Mouse (Mus musculus) heart, postnatal 10 days (tissue): ENCODE measurements around the gene Zbtb1. TPM values are rescaled to one million over a fixed set of nuclear protein-coding genes. Genes with fewer than 3 reads are reported as not detected.
"Not testable (repeated sequence)": the region's sequence is repeated elsewhere in the genome, so short reads cannot be mapped to it uniquely, and the experiment has no call there.

ENCODE experiments used
- DNase-seq, 2 experiments: peaks; one replicate each; pipeline ENCODE4 v3.0.0; 2021
- intact Hi-C: fragments of 180-260 bp; cut with DNase I; formaldehyde crosslinking; loops from one replicate; pipeline ENCODE4 v1.15.1; 2025
- total RNA-seq, 2 experiments: library from RNA; stranded (reverse); gene quantifications; 2 replicates each; pipeline ENCODE4 v1.2.3; 2021

Zbtb1 gene
- total RNA-seq, 2 experiments from 2014 or later = 5.8 to 6.7 TPM

DNA sequence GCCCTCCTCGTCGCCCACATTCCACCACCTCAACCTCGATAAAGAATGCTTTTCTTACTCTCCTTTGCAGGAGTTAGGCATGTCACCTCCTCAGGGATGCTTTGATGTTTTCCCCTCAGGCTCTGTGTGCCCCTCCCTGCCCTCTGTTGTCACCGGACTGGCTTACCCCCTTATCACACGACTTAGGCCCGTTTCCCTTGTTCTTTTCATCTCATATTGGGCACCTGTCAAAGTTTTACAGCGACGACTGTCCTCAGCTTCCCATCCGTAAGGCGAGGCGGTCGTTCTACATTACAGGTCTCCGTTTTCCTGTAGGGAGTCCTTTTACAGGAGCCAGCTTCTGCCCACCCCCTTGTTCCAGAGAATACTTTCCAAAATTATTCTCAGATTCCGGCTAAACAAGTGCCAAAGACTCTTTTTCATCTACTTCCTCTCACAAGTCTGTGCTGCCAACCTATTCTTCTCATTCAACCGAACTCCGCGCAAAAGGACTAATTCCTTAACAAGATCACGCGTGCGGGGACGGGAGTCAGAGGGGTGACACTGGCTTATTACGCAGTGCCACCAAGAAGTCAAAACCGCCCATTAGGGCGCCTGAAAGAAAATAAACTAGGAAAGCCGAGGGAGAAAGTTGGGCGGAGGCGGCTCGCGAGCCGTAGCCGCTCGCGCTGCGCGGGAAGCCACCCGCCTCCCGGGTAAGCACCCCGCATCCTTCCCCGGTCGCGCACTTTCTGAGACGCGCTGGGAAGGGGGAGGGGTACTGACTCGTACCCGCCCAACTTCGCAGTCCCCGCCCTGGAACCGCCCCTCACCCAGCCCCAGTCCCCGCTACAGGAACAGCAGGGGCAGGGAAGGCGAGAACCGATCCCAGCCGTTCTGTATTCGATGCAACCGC is 33.2 kb downstream of the Zbtb1 start:
- intact Hi-C loops = loop anchor here (2.0 to 5.0 kb wide), 2 partner anchors 32 to 194 kb away; partner anchors contain the start of gene Zbtb1
- no peak for DNase-seq

DNA sequence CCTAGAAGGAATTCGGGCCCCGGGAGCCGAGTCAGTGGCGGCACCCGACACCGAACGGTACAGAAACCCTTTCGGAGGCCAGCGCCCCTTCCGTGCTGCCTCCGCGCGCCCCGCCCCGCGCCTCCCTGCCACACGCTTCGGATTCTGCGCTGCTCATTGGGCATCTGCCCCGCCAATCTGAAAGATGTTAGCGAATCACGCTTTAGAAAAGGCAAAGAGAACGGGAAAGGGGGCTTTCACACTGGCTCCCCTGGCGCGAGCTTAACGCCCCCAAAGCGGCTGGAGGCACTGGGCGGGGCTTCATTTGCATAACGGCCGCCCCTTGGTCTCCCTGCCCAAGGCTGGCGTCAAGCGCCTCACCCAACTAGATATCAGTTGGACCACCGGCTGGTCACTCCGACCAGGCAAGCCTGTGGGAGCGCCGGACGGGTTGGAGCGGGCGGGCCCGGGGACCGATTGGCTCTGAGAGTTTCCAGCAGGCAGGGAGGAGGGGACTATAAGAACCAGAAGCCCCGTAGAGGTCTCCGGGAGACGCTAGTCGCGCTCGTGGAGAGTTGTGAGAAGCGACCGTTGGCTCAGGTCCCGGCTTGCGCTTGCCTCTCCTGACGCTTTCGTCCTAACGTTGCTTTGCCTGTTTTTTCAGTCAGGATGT is 33.9 kb downstream of the Zbtb1 start, which contains the start of gene Hspa2:
Gene Hspa2 (plus strand): TSS at position 291 of the 652 bp plus-strand sequence.
- intact Hi-C loops = loop anchor here (2.0 to 5.0 kb wide), 3 partner anchors 33 to 193 kb away; partner anchors contain the start of gene Zbtb1

DNA sequence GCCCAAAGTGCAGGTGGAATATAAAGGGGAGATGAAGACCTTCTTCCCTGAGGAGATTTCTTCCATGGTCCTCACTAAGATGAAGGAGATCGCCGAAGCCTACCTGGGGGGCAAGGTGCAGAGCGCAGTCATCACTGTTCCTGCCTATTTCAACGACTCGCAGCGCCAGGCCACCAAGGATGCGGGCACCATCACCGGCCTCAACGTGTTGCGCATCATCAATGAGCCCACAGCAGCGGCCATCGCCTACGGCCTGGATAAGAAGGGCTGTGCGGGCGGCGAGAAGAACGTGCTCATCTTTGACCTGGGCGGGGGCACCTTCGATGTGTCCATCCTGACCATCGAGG is 34.7 kb downstream of the Zbtb1 start:
- peak in 1 of 2 experiments; percentile 35 for DNase-seq
- intact Hi-C loops = loop anchor here (2.0 to 5.0 kb wide), 2 partner anchors 68 to 192 kb away; no protein-coding TSS in a partner anchor

More for the DNA sequence above, 33.9 kb downstream of the Zbtb1 start, which contains the start of gene Hspa2:
- DNase-seq = peak; percentile 100

DNA sequence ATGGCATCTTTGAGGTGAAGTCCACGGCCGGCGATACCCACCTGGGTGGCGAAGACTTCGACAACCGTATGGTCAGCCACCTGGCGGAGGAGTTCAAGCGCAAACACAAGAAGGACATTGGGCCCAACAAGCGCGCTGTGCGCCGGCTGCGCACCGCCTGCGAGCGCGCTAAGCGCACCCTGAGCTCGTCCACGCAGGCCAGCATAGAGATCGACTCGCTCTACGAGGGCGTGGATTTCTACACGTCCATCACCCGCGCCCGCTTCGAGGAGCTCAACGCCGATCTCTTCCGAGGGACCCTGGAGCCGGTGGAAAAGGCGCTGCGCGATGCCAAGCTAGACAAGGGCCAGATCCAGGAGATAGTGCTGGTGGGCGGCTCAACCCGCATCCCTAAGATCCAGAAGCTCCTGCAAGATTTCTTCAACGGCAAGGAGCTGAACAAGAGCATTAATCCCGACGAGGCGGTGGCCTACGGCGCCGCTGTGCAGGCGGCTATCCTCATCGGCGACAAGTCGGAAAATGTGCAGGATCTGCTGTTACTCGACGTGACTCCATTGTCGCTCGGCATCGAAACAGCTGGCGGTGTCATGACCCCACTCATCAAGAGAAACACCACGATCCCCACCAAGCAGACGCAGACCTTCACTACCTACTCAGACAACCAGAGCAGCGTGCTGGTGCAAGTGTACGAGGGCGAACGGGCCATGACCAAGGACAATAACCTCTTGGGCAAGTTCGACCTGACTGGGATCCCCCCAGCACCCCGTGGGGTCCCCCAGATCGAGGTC is 35.3 kb downstream of the Zbtb1 start:
- intact Hi-C loops = loop anchor here (2.0 kb wide), 1 partner anchor 67 kb away; no protein-coding TSS in a partner anchor
- DNase-seq = peak; percentile 35 to 45

- intact Hi-C loops = loop anchor here (2.0 kb wide), 1 partner anchor 67 kb away; no protein-coding TSS in a partner anchor
- DNase-seq = peak; percentile 23 to 28
Measured at GRCm38 (mm10) chr12:76405971-76406370, 35.9 kb downstream of the Zbtb1 start.

DNA sequence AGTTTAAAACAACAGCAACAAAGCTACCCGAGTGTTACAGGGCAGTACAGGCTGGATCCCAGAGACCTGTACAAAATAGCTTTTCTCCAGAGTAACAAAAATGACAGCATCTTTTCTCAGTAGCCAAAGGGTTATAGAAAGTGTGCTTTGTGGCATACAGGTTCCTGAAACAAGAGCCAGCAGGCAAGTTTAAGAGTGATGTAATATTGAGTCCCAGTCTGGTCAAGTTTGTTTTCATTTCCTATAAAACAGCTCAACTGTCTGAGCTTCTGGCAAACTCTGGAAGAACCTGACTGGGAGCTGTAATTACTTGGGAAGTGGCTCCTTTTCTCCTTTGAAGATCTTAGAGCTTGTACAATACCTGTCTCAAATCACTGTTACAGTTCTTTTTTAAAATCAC is 37.1 kb downstream of the Zbtb1 start:
- DNase-seq = no peak
- intact Hi-C loops = no loop called here

- intact Hi-C loops = no loop called here
- DNase-seq = no peak
Measured at GRCm38 (mm10) chr12:76409166-76409565, 39.1 kb downstream of the Zbtb1 start.

GRCm38 (mm10) chr12:76415383-76416010 is 45.4 kb downstream of the Zbtb1 start:
- intact Hi-C loops = no loop called here
- DNase-seq = peak; percentile 43 to 48

DNA sequence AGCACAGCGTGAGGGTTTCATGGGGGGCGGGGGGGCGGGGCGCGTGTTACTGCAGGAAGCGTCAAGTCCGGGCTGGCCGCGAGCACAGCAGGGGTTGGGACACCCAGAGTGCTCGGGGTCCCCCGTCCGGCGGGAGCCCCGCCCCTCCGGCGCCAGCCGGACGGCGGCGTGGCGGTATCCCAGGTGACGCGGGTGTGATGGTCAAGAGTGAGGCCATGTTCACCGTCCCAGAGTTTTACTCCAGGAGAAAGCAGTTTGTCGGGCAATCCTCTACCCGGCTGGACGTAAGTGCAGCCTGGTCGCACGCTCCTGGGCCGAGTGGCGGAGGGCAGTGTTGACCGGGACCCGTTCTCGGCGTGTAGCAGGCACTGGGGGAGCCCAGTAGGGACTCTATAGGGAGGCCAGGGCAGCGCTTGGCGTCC is 47.4 kb downstream of the Zbtb1 start, which contains the start of gene Ppp1r36:
Gene Ppp1r36 (plus strand): TSS at position 106 of the 422 bp plus-strand sequence.
- peak; percentile 33 to 35 for DNase-seq
- intact Hi-C loops = no loop called here

DNA sequence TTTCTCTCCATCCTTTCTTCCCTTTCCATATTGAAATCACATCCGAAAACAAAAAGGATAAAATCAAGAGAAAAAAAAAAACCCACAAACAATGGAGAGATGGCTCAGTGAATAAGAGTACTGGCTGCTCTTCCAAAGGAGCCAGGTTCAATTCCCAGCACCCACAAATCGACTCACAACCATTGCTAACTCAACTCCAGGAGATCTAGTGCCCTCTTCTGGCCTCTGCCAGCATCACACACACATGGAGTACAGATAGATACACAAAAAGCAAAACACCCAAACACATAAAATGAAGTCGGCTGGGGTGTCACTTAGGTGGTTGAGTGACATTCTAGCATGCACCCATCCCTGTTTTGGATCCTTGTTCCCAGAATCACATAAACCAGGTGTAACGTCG is 48.3 kb downstream of the Zbtb1 start:
- intact Hi-C loops = no loop called here
- no peak for DNase-seq

DNA sequence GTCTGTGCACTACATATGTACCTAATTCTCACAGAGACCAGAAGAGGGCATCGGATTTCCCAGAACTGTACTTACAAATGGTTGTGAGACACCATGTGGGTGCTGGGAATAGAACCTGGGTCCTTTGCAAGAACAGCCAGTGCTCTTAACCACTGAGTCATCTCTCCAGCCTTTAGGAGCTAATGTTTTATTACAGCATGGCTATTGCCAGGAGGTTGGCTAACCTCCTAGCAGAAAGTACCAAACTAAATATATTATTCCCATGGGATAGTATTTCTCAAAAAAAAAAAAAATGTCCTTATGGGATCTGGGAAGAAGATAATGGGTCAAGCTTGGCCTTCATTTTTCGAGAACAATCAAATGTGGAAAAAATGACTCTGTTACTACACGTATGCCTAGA is 55.2 kb downstream of the Zbtb1 start:
- no peak for DNase-seq
- intact Hi-C loops = no loop called here

GRCm38 (mm10) chr12:76427546-76427945 is 57.5 kb downstream of the Zbtb1 start:
- DNase-seq = no peak
- intact Hi-C loops = no loop called here

DNA sequence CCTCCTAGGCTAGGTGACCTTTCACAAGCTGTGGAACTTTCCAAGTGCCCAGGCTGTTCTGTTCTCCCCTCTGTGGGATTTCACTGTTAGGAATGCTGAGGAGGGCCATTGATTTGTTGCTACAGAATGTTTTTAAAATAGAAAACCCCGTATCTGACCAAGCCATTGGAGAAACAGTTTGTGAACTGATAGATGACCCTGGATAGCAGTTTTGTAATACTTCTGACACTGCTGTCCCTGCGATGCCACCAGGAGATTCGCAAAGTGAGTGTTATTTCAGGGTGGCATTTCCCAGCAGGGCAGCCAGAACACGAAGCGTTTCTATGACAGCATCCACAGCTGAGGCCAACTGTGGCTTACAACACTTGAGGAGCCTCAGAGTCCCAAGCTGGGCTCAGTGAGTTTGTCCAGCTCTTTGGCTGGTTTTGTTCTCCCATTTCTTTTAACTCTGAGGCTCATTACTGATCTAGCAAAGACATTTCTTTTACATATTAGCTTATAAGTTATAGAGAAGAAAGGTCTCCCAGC is 60.9 kb downstream of the Zbtb1 start:
- intact Hi-C loops = no loop called here
- peak in 1 of 2 experiments; percentile 25 for DNase-seq

GRCm38 (mm10) chr12:76431431-76431830 is 61.4 kb downstream of the Zbtb1 start:
- intact Hi-C loops = no loop called here

GRCm38 (mm10) chr12:76434111-76434510 is 64.0 kb downstream of the Zbtb1 start:
- no peak for DNase-seq
- intact Hi-C loops = no loop called here

More at GRCm38 (mm10) chr12:76431431-76431830, 61.4 kb downstream of the Zbtb1 start:
- peak in 1 of 2 experiments; percentile 31 for DNase-seq

DNA sequence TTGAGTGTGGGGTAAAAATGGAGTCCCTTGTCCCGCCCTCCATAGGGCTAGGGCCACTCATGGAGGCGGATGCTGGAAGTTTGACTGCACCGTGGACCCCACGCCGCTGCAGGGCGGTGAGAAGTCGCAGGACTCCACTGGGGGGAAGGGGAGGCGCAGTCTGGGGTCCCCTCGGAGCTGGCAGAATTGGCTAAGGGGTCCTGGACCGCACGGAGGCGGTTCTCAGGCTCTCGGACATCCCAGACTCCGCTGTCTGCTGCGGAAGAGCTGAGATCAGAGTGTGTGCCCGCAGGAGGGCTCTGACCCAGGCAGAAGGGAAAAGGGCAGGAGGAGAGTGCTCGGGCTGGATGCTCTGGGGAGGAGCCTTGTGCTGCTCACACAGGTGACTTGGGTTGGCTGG is 65.0 kb downstream of the Zbtb1 start:
- DNase-seq = no peak
- intact Hi-C loops = no loop called here

DNA sequence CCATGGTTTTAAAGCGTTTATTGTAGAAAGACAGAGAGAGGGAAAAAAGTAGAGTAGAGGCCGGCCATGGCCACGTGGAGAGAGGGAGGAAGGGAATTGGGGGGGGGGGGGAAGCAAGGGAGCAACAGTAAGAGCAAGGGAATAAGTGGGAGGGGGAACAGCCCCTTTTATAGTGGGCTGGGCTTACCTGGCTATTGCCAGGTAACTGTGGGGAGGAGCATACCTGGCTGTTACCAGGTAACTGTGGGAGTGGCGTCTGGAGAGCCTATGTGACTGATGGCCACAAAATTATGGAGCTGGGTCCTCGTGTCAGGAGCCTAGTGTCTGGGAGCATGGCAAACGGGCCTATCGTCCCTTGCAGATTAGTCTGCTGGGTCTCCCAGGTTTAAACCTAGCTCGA is 65.5 kb downstream of the Zbtb1 start:
- intact Hi-C loops = no loop called here
- no peak for DNase-seq

DNA sequence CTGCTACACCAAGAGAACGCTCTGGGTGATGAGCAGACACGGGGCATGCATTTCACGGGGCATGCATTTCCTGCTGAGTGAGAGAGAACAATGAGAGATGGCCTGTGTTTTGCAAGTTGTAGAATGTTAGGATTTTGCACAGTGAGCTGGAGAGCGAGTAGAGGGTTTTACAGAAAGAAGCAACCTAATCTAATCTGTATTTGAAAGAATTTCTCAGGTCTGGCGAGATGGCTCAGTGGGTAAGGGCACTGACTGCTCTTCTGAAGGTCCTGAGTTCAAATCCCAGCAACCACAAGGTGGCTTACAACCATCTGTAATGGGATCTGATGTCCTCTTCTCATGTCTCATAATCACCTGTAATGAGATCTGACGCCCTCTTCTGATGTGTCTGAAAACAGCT is 73.4 kb downstream of the Zbtb1 start:
- DNase-seq, intact Hi-C loops: not testable (repeated sequence)

- no peak for DNase-seq
- intact Hi-C loops = no loop called here
Measured at GRCm38 (mm10) chr12:76444359-76444772, 74.3 kb downstream of the Zbtb1 start.

- DNase-seq = no peak
- intact Hi-C loops = no loop called here
Measured at GRCm38 (mm10) chr12:76444862-76445261, 74.8 kb downstream of the Zbtb1 start.
